Mouse (Mus musculus) left cerebral cortex, adult 8-10 months (tissue): Measurements from ENCODE around the gene Vmn2r29. TPM values are rescaled to one million over a fixed set of nuclear protein-coding genes. Genes with fewer than 3 reads are reported as not detected.
"Not testable (repeated sequence)": the region's sequence is repeated elsewhere in the genome, so short reads cannot be mapped to it uniquely, and the experiment has no call there.

Experiments
- DNase-seq, 2 experiments: peaks; one replicate each; pipeline ENCODE4 v3.0.0; 2022; ENCODE audit warnings: low spot score in 2 of 2
- total RNA-seq, 4 experiments: library from RNA; stranded (reverse); gene quantifications; 2 replicates each; pipeline ENCODE4 v1.2.4; 2022

Gene Vmn2r29
- 1 to 10 TPM; 1.1 to 2.5 (median 1.8) TPM for total RNA-seq

DNA sequence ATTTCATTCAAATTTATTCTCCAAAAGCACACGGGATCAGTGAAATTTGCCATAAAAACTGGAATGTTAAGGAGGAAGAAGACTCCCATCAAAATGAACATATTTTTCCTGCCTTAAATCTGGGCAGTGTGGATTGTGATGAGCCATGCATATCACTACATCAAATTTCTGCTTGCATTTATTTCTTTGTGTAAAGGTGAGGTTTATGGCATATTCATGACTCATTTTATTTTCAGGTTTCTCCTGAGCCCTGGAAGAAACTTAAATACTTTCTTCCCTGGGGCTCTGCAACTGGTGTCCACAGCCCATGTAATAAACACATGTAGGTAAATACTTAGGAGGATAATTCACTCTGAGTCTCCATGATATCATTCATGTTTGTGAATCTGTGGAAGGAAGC, at the start of gene Vmn2r29:
TSS of gene Vmn2r29 (minus strand) at position 101 of the 400 bp plus-strand sequence.
- DNase-seq, result not testable (repeated sequence)

DNA sequence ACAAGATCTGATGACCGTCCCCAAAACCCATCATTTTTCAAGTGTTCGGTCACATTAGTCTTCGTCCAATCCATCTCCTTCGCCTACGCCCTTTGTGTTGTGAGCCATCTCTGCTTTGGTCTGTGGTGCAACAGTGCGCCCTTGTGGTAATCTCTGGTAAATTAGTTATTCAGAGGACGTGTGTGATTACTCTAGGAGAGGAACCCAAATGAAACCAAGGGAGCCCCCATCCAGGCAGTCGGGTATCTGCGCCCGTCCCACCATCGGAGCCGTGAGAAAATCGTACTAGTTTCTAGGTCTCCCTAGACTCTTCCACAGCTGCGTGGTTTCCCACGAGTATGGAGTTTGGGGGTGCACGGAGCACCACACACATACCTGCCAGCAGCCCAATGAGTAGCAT, 48.5 kb upstream of the Vmn2r29 start:
- peak in 1 of 2 experiments; percentile 45 for DNase-seq

DNA sequence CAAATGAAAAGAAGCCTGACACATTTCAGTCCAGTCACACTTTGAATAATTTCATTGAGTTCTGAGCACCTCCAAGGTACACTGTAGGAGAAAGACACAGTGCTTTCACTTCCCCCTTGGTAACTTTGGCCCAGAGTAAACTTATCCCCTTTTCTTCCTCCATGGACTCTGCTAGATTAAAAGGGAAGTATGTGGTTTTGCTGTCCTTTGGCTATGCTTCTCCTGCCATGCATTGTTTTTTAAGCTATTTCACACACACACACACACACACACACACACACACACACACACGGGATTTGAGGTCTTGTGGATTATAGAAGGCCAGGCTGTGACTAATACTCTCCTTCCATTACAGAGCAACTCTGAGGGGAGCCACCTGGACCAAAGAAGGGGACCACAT, 34.3 kb upstream of the Vmn2r29 start:
- DNase-seq, result no peak

DNA sequence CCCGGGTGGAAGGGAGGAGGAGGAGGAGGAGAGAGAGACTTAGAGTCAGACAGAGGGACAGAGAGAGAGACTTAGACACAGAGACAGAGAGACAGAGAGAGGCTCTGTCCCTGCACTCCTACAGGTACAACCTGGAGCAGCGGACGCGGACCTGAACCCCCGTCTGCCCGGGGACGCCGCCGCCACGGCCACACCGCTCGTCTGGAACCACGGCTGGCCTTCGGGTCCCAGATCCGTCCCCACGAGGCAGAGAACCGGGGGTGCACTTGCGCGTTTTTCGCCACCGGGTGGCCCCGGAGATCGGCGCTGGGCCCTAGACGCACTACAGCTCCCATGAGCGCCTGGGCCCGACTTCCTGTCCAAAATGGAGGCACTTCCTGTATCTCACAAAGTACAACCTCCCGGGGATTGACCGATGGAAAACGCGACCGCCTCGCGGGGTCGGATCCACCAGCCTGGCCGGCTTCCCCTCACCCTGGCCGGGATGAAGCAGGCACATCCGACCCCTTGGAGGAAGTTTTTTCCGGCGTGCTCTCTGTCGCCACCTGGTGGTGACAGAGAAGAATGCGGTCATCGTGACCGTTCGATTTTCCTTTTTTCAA, 30.9 kb upstream of the Vmn2r29 start, which contains the start of gene Gm45844:
TSS of gene Gm45844 (minus strand) at position 324 of the 602 bp plus-strand sequence.
- peak; percentile 90 to 96 for DNase-seq

DNA sequence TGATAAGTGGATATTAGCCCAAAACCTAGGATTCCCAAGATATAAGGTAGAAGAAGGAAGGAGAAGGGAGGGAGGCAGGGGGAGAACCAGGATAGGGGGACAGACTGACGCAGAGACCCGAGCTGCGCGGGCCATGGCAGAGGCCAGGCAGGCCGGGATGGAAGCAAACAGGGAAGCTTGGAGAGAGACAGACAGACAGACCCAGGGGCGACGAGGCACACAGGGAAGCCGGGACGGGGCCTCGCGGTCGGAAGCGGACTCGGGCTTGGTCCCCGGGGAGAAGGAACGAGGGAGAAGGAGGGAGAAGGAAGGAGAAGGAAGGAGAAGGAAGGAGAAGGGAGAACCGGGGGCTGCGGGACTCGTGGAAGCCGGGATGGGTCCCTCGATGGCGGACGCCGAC, 30.4 kb upstream of the Vmn2r29 start:
- not testable (repeated sequence) for DNase-seq

DNA sequence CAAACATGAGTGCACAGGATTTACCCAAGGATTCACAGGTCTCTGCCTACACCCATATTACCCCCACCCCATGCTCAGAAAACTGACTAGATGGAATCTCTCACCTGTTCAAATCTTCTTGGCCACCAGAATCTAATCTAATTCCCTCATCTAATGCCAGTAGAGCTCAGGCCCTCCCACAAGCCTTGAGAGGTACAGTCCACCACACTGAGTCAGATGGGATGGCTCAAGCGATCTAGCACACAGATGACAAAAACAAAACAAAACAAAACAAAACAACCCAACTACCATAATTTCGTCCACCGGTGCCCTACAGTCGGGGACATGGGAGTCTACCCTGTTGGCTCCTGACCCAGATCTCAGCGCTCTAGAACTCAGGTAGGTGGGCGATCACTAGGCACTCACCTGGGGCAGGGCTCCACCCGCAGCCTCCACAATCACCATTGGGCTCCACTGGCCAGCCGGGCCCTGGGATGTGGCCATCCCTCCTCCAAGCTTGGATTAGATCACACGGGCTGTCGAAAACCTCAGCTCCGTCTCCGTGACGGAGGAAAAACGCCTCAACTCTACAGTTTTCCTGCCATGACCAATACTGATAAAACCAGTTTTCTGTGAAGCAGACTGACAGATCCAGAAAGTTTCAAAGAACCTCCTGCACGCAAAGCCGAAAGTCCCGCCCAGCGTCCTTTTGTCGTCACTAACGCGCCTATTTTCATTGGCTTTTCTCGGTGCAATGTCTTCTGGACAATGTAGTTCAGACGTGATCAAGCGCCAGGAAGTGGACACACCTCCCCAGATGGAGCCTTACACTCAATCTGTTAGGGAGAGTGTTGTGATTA, 37.6 kb downstream of the Vmn2r29 start, which contains the start of gene Zfp772:
TSS of gene Zfp772 (minus strand) at position 686 of the 839 bp plus-strand sequence.
- peak; percentile 26 to 32 for DNase-seq

DNA sequence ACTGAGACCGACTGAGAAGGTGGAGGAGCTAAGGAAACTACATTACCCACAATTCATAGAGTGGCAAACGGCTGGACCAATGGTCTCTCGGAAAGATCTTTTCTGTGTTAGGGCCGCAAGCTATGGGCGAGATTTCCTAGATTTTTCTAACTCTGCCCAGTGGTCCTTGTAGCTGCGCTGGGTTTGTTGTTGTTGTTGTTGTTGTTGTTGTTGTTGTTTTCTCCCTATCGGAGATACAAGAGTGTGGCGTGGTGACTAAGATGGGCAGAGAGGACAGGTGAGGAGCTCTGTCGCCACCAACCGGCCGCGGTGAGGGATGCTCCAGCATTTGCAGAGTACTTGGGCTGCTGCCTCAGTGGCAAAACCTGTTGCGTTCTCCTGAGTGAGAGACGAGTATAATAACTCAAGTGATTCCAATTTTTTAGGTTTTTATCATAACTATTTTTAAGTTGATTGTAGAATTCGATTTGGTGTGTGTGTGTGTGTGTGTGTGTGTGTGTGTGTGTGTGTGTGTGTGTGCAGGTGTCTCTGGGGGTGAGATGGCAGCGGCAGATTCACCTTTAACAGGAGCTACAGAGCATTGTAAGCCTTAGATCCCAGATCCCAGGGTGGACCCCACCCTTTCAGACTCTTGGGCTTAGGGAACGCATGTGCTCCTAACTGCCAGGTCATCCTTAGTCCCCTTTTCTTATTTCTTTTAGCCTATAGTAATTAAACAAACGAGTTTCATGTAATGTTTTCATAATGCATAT, 58.8 kb downstream of the Vmn2r29 start:
- DNase-seq, result peak; percentile 72 to 73

DNA sequence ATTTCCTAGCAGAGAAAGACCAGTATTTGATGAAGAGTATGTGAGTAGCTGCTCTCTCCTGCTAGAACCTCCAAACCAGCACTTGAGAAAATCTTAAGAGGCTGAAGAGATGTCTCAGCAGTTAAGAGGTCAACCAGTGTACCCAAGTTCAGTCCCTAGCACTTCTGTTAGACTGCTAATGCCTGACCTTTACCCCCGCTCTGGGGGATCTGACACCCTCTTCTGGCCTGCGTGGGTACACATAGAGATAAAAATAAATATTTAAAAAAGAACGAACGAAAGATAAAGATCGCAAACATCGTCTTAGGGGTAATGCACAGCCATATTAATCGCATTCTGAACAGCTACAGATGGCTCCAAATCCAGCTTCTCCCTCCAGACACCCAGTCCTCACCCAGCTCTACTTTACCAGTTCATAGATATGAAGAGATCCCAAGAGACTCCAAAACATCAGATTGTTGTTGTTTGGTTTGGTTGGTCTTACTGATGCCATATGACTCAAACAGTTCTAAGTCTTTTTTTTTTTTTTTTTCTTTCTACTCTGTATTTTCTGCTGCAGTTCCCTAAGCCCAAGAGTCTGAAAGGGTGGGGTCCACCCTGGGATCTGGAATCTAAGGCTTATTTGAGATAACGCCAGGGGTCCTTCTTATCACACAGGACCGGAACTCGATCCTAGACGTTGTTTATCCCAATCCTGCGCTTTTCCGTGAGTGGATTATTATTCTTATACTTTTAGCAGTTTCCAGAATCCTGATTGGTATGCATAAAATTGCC, 59.5 kb downstream of the Vmn2r29 start:
- DNase-seq, result no peak

DNA sequence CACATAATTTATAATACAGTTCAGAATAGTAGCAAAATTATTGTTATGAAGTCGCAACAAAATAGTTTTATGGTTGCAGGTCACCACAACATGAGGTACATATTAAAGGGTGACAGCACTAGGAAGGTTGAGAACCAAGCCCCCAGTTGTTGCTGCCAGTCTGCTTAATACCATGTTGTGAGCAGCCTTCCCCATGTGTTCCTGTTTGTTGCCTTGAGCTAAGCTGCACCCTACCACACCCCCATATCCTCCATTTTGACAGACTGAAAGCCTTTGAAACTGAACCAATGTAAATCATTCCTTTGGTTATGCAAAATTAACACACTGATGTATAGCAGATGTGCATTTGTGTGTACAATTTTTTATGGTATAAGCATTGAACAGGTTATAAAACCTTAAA, 61.2 kb downstream of the Vmn2r29 start:
- no peak for DNase-seq

Other genes with a start within 250 kb of the Vmn2r29 start
- gene Zfp954, start 125.8 kb downstream of the Vmn2r29 start, total RNA-seq, result 10 to 100 TPM; 11.7 to 13.3 (median 12.4) TPM
- 1 to 10 TPM; 1.3 to 2.5 (median 1.6) TPM for gene Zfp773, start 110.6 kb downstream of the Vmn2r29 start, total RNA-seq
- 1 to 10 TPM; 7.3 to 8.4 (median 7.7) TPM for gene Zfp418, start 76.0 kb downstream of the Vmn2r29 start, total RNA-seq
- gene Zfp772, start 37.3 kb downstream of the Vmn2r29 start, total RNA-seq, result 1 to 10 TPM; 7.3 to 9.0 (median 8.1) TPM
- gene Gm45844, start 31.0 kb upstream of the Vmn2r29 start, total RNA-seq, result 10 to 100 TPM in 2 of 4 experiments, 1 to 10 TPM in 2; 8.7 to 14.7 (median 9.6) TPM
- gene Clcn4, start 53.5 kb upstream of the Vmn2r29 start, total RNA-seq, result 100 to 1,000 TPM; 125 to 134 (median 129) TPM
- gene Vmn2r30, start 90.3 kb upstream of the Vmn2r29 start, total RNA-seq, result under 1 TPM in 2 of 4 experiments, not detected in 2; 0.06 to 0.07 TPM
- not detected for gene Gm45783, start 127.2 kb upstream of the Vmn2r29 start, total RNA-seq
- gene Vmn2r31, start 152.4 kb upstream of the Vmn2r29 start, total RNA-seq, result not detected
- not detected for gene Vmn2r32, start 232.7 kb upstream of the Vmn2r29 start, total RNA-seq